Mouse (Mus musculus) T-cell, adult 66 days (primary cell): ENCODE results near the gene Ldlr. TPM values are rescaled to one million over a fixed set of nuclear protein-coding genes. Genes with fewer than 3 reads are reported as not detected.

ENCODE experiments used
- total RNA-seq, 2 experiments: library from RNA; stranded (reverse); gene quantifications; 3 replicates in 1 of 2; 4 replicates in 1 of 2; pipeline ENCODE4 v1.2.4; 2023

Gene Ldlr
- 10 to 100 TPM; 39.9 to 41.5 TPM for total RNA-seq

DNA sequence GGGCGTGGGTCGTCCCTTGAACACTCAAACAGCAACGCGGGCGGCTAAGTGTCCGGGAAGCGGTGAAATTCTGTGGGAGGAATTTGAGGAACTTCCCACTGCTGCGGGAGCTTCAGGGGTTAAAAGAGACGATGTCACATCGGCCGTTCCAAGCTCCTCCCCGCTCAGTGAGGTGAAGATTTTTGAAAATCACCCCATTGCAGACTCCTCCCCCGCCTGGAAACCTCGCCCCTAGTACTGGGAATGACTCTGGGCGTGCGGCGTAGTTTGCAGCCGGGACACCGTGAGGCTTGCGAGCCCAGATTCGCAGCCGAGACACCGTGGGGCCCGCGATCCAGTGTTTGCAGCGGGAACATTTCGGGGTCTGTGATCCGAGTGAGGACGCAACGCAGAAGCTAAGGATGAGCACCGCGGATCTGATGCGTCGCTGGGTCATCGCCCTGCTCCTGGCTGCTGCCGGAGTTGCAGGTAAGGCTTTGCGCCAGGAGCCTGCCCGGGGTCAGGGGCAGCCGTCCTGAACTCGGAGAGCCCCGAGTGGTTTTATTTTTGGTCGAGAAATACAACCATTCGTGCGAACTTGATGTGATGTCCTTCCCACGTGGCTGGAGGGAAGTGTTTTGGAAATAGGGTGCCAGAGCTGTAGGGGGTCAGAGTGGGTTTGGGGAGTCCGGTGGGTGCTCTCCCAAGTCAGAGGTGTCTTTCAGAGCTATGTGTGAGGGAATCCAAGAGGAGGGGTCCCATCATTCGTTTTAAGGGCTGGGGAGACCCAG lies at the start of gene Ldlr:
Gene Ldlr, plus strand, starts transcription at position 107 of the 770 bp plus-strand sequence.

DNA sequence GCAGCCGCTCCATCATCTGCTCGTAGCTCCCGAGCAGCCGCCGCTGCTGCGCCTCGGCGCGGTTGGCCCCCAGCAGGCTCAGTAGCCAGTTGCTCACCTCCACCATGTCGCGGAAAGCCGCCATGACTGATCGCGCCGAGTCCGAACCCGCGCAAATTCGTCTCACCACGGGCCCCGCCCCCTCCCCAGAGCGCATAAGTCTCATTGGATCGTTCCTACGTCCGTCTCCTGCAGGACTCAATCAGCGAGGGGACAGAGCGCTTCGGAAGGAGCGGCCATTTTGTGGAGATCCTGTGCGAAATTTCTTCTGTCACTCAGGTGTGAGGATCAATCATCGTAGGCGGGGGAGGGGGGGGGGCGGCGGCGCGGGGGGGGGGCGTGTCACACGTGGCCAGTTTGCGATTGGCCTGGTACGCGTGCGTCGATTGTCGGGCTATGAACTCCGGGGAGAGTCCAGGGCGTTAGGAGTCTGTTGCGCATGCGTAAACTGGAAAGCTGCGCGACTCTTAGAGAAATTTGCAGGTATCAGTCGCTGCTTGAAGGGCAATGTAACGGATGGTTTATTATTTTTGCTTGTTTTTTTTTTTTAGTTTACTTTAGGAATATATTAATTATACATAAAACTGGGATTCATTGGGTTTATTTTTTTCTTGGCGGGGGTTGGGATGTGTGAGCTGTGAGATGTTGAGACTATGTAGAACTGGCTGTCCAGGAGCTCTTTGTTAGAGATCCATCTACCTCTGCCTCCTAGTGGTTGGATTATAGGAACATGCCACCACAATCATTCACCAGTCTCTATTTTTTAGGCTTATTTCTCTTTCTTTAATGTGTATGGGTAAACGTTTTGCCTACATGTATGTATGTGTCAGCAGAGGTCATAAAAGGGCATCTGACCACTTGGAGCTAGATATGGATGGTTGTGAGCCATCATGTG lies 37.1 kb downstream of the Ldlr start, which contains the start of gene Spc24:
Gene Spc24, minus strand, starts transcription at position 149 of the 934 bp plus-strand sequence.

DNA sequence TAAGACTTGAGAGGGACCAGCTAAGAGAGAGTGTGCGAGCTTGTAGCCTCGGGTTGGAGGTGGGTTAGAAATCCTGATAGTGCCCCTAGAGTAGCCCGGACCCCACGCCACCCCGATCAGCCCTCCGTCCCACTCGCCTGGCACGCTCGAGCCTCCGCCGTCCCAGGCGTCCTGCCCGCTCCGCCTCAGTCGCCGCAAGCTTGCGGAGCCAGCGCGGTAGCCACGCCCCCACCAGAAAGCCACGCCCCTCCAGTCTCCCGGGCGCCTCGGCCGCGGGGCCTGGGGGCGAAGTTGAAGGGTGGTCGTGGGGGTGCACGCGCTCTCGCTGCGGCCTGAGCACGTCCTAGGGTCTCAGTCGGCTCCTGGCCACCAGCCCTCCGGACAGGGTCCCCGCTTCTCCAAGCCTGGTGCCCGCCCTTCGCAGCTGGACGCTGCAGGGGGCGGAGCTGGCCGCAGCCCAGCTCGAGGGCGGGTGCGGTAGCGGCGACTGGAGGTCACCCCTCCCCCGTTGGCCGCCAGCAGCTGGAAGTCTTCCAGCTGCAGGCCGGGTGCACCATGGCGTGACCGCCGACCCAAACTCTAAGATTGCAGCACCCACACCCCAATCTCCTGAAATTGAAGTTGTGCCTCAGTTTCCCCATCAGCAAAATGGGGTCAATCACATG lies 75.2 kb downstream of the Ldlr start, which contains the start of gene Kank2:
Gene Kank2, minus strand, starts transcription at position 400 of the 665 bp plus-strand sequence.

Other genes with a start within 250 kb of the Ldlr start
- gene Tmed1, start 213.2 kb upstream of the Ldlr start, total RNA-seq, result 1 to 10 TPM; 2.0 to 3.1 TPM
- gene AB124611, start 197.3 kb upstream of the Ldlr start, total RNA-seq, result 10 to 100 TPM; 75.1 to 79.8 TPM
- 10 to 100 TPM; 58.8 to 59.2 TPM for gene Carm1, start 176.6 kb upstream of the Ldlr start, total RNA-seq
- 10 to 100 TPM; 33.7 to 36.3 TPM for gene Timm29, start 130.8 kb upstream of the Ldlr start, total RNA-seq
- gene Yipf2, start 130.7 kb upstream of the Ldlr start, total RNA-seq, result 10 to 100 TPM; 11.2 to 14.9 TPM
- gene Smarca4, start 107.3 kb upstream of the Ldlr start, total RNA-seq, result 10 to 100 TPM; 91.5 to 92.0 TPM
- 1 to 10 TPM; 2.5 to 4.1 TPM for gene Spc24, start 36.8 kb downstream of the Ldlr start, total RNA-seq
- gene Kank2, start 75.3 kb downstream of the Ldlr start, total RNA-seq, result under 1 TPM in 1 of 2 experiments, not detected in 1; 0.12 TPM
- not detected for gene Angptl8, start 112.0 kb downstream of the Ldlr start, total RNA-seq
- gene Dock6, start 129.2 kb downstream of the Ldlr start, total RNA-seq, result 1 to 10 TPM; 6.9 to 7.4 TPM
- 10 to 100 TPM; 11.4 to 13.6 TPM for gene Rab3d, start 194.7 kb downstream of the Ldlr start, total RNA-seq
- not detected for gene Ccdc159, start 204.0 kb downstream of the Ldlr start, total RNA-seq
- gene Tmem205, start 204.1 kb downstream of the Ldlr start, total RNA-seq, result under 1 TPM in 1 of 2 experiments, not detected in 1; 0.76 TPM
- gene Plppr2, start 213.6 kb downstream of the Ldlr start, total RNA-seq, result under 1 TPM; 0.50 to 0.67 TPM
- 10 to 100 TPM in 1 of 2 experiments, 1 to 10 TPM in 1; 8.7 to 10.7 TPM for gene Swsap1, start 232.3 kb downstream of the Ldlr start, total RNA-seq
- 1 to 10 TPM in 1 of 2 experiments, under 1 TPM in 1; 0.61 to 1.1 TPM for gene Epor, start 240.0 kb downstream of the Ldlr start, total RNA-seq